Mouse (Mus musculus): ENCODE measurements around the gene Hist1h3d.
"Not testable (repeated sequence)": the region's sequence is repeated elsewhere in the genome, so short reads cannot be mapped to it uniquely, and the experiment has no call there.

Gene Hist1h3d

DNA sequence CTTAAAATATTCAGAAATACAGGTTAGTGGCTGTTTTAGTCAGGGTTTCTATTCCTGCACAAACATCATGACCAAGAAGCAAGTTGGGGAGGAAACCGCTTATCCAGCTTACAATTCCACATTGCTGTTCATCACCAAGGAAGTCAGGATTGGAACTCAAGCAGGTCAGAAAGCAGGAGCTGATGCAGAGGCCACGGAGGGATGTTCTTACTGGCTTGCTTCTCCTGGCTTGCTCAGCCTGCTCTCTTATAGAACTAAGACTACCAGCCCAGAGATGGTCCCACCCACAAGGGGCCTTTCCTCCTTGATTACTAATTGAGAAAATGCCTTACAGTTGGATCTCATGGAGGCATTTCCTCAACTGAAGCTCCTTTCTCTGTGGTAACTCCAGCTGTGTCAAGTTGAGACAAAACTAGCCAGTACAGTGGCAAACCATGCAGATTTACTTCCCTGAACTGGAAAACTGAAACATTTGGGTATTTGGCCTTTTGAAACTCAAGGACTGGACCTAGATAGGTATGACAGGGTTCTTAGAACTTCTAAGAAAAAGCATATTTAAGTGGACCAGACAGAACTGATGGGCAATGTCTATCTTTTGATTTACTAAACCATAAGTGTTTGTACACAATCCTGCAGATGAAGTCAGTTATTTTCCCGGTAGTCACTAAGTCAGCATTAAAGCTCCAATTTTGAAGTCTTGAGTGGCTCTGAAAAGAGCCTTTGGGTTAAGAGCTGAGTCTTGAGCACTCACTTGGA is 33.2 kb upstream of the Hist1h3d start:
- DNase-seq (ENCODE audit: low read depth, low spot score), result peak; percentile 22

DNA sequence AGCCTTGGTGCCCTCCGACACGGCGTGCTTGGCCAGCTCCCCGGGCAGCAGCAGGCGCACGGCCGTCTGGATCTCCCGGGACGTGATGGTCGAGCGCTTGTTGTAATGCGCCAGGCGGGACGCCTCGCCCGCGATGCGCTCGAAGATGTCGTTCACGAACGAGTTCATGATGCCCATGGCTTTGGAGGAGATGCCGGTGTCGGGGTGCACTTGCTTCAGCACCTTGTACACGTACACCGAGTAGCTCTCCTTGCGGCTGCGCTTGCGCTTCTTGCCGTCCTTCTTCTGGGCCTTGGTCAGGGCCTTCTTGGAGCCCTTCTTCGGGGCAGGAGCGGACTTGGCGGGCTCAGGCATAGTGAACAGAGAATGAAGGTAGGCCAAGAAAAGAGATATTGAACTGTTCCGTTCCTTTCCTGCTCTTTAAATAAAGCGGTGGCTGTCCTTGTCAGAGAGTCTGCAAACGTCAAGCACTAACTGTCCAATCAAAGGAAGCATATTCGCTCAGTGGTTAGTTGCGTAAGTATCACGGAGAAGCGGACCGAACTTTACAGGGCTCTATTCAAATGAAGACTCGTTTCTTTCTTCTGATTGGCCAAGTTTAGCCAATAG is 32.5 kb upstream of the Hist1h3d start, which contains the start of gene Hist1h2bh:
Gene Hist1h2bh (minus strand): TSS at position 394 of the 609 bp plus-strand sequence.
- peak; percentile 95 for DNase-seq (ENCODE audit: low read depth, low spot score)

DNA sequence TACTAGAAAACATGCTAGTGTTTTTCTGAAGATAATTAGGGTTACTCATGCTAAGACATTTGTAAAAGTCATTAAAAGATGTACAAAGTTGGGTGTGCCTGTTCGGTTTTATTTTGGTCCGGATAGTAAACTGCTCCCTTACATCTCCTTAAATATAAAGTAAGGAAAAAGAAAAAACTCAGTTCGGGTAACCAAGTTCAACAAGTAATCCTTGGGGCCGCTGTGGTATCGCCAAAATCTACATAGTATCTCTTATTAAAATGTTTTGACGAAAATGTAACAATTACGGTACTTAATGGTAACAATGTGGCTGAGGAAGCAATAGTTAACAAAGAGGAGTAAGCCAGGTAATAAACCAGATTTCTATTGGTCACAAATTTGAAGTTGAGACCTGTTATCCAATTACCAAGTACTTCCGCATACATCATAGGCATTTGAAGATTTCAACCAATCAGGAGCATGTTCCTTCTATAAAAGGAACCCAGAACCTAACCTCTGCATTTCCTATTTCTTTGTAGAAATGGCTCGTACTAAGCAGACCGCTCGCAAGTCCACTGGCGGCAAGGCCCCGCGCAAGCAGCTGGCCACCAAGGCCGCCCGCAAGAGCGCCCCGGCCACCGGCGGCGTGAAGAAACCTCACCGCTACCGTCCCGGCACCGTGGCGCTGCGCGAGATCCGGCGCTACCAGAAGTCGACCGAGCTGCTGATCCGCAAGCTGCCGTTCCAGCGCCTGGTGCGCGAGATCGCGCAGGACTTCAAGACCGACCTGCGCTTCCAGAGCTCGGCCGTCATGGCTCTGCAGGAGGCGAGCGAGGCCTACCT is 31.4 kb upstream of the Hist1h3d start, which contains the start of gene Hist1h3f:
Gene Hist1h3f (plus strand): TSS at position 88 of the 822 bp plus-strand sequence.
- DNase-seq (ENCODE audit: low read depth, low spot score), result peak; percentile 95

DNA sequence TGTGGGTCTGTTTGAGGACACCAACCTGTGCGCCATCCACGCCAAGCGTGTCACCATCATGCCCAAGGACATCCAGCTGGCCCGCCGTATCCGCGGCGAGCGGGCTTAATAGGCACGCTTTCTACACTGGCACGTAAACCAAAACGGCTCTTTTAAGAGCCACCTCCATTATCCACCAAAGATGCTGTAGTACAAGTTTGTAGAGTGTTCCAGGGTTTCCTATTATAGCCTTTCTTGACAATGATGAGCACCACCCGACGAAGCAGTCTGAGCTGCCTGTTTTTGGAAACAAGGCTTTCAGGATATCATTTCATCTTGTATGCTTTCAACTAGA is 30.8 kb upstream of the Hist1h3d start:
- DNase-seq (ENCODE audit: low read depth, low spot score), result peak; percentile 47

DNA sequence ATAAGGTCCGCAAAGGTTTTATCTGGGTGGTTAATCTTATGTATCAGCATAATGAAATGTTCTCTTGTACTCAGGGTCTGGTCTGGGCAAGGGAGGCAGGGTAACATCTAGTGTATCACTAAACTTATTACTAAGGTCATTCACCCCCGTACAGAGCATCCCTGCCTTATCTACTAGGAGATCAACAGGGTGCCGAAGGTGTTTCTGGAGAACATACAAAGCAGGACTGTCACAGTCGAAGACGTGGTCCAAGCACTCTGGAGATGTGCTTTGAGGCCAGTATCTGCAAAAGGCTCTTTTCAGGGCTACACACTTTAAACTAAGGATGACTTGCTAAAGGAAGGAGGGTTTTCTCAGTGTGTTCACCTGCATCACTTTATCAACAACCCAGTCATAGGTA is 28.9 kb upstream of the Hist1h3d start:
- DNase-seq (ENCODE audit: low read depth, low spot score), result no peak

DNA sequence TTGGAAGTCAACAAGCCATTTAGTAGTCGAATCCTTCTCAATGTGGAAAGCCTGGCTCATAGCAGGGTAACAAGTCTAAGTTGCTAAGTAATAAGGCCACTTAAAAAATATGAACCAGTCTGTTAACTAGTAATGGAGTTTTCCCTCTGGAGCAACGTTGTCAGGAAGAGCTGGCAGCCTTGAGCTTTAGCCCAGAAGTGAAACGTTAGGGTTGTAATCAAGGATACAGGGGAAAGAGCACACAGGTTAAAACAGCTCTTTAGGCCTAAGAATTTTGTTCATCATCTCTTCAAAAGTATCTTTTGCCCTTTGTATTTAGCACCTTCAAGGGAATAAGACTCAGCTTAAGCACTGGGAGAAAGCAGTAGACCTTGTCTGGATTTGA is 24.8 kb upstream of the Hist1h3d start:
- DNase-seq (ENCODE audit: low read depth, low spot score), result no peak

DNA sequence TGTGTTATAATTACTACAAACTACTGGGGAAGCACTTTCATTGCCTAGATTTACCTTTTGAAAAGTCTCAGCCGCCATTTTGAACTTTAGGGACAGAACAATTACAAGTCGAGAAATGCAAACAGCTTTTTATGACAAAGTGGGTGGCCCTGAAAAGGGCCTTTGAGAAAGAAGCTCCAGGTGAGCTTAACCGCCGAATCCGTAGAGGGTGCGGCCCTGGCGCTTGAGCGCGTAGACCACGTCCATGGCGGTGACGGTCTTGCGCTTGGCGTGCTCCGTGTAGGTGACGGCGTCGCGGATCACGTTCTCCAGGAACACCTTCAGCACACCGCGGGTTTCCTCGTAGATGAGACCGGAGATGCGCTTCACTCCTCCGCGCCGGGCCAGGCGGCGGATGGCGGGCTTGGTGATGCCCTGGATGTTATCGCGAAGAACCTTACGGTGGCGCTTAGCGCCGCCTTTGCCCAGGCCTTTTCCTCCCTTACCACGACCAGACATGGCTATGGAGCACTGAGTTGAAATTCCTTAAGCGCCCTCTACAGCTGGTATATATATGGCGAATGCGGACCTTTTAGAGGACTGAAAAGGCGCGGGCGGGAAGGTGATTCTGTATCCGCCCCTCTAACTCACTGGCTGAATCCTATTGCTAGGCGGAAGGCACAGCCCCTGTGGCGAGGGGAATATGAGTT is 24.3 kb upstream of the Hist1h3d start, which contains the start of gene Hist1h4f:
Gene Hist1h4f (minus strand): TSS at position 503 of the 689 bp plus-strand sequence.
- peak; percentile 89 for DNase-seq (ENCODE audit: low read depth, low spot score)

DNA sequence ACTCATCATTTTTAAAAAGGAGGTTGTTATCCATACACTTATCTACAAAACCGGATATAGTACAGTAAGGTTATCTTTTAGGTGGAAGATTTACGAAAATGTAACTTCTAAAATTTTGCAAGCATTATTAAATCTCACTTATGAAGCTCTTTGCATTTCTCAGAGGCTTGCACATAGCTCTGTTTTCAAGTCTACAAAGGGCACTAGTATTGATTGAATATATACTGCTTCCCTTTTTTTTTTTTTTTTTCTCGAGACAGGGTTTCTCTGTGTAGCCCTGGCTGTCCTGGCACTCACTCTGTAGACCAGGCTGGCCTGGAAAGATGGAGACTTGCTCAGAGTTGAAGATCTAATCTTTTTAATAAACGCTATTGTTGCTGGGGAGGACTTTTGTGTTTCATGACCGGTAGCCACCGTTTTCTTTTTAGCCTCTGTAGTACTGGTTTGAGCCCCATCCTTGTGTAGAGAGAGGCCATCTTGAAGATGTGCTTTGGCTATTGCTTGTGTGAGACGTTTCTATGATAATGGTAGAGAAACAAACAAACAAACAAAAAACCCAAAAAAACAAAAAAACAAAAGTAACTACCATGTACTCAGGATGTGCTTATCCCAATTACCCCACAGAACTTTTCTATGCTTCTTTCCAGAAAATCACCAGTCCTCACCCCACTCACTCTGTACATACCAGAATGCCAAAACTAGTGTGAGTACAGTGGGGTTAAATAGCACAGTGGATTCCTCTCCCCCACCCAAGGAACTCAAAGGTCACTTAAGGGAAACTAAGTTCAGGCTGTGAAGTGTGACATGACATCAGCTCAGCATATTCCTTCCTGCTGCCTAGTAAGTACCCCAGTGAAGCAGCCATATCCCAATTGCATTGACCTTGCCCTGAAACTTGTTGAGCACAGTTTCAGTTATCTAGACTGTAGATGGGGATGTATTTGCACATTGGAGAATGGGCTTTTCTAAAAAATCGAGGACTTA is 23.3 kb upstream of the Hist1h3d start:
- no peak for DNase-seq (ENCODE audit: low read depth, low spot score)

DNA sequence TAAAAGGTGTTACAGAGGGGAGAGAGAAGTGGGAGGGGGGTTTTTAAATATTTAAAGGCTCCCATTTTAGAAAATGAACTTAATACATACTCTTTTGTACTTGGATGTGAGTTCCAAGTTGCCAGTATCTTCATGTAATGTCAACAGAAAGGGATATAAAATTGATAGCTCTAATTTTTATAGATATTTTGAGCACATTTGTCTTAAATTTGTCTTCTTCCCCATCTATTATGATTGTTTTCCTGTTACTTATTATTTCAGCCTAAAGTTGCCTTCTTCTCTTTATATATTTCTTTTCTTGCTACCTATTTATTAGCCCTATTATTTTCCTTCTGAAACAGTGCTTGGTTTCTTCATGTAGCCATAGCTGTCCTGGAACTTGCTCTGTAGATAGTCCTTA is 22.6 kb upstream of the Hist1h3d start, which contains the start of gene Hist1h1d:
Gene Hist1h1d (plus strand): TSS at position 301 of the 400 bp plus-strand sequence.
- no peak for DNase-seq (ENCODE audit: low read depth, low spot score)

DNA sequence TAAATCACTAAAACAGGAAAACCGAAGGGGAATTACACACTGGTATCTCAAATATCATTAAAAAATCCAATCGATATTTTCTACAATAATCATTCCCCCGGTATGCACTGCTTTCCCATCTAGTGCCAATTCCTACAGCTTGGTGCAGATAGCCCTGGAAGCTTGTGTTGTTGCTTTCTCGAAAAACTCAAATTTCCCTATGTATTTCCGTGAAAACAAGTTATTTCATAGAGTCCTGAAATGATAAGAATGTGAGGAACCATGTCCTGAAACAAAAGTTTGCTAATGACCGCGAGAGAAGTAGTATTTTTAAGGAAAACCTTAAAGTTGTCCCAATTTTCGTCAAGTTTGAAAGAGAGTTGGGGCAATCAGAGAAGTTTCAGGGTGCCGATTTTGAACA is 21.2 kb upstream of the Hist1h3d start:
- DNase-seq (ENCODE audit: low read depth, low spot score), result no peak

DNA sequence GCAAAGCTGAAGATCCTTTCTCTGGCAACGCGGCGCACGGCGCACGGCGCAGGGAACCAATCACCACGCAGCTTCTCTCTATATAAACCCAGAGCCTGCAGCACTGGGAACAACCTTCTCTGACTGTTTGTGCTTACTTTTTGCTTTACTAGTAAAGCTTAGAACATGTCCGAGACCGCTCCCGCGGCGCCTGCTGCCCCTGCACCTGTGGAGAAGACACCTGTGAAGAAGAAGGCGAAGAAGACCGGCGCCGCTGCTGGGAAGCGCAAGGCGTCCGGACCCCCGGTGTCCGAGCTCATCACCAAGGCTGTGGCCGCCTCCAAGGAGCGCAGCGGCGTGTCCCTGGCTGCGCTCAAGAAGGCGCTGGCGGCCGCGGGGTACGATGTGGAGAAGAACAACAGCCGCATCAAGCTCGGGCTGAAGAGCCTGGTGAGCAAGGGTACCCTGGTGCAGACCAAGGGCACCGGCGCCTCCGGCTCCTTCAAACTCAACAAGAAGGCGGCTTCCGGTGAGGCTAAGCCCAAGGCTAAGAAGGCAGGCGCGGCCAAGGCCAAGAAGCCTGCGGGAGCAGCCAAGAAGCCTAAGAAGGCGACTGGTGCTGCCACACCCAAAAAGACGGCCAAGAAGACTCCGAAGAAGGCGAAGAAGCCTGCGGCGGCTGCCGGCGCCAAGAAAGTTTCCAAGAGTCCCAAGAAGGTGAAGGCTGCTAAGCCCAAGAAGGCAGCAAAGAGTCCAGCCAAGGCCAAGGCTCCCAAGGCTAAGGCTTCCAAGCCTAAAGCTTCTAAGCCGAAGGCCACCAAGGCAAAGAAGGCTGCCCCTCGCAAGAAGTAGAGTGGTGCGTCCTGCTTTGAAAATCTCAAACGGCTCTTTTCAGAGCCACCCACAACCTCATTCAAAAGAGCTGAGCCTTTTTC is 20.4 kb upstream of the Hist1h3d start:
- DNase-seq (ENCODE audit: low read depth, low spot score), result peak; percentile 81

DNA sequence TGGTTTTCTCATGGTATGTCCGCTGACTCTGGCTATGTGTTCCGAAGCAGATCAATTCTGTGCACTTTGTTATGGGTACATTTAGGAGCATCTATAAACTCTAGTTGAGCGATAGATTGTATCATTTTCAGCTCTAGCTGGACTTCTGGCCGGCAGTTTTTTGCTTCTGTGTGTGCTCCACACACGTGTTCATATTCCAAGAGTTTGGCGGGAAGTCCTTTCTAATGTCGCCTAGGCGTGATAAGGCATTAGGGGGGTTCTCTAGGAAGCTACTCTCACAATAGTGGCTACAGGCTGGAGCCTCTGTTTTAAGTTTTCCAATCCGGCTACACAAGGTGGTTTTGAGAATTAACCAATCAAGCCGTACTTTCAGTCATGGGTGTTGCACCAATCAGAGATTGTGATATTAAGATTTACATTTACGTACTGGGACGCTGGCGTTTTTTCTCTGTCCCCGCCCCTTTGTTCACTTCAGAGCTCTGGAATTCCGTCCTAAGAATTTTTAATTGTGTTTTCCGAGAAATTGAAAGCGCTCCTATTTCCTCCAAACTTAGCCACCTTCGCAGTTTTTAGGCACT is 19.6 kb upstream of the Hist1h3d start:
- DNase-seq (ENCODE audit: low read depth, low spot score), result peak; percentile 88

DNA sequence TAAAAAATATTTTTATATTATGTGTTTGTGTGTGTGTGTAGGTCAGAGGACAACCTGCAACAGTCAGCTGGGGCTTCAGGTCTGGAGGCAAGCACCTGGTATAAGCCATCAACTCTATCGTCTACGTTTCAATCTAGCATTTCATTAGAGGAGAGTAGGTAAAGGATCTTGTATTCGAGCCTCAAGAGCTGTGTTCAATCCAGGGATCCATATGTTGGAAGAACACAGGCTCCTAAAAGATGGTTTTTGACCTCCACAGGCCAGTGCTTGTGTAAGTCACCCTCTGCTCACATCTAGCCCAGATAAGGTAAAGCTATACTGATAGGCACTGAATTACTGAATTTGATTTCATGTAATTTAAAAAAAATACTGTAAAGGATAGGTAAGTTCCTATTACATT is 18.7 kb upstream of the Hist1h3d start:
- no peak for DNase-seq (ENCODE audit: low read depth, low spot score)

DNA sequence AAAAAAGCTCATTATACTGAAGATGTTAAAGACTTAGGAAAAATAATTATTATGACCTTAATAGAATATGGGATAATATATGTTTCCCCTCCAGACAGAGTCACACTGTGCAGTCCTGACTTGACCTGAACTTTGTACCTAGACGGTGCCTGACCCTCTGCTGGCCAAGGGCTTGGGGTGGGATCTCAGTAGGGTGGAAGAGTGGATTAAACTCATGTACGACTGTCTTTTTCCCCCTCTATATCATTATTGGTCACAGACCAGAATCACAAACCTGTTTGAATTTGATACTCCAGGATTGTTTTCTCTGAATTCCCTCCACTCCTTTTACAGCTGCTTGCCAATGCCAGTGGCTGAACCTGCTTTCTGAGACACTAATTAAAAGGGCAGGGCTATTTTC is 14.9 kb upstream of the Hist1h3d start:
- DNase-seq (ENCODE audit: low read depth, low spot score), result not testable (repeated sequence)

DNA sequence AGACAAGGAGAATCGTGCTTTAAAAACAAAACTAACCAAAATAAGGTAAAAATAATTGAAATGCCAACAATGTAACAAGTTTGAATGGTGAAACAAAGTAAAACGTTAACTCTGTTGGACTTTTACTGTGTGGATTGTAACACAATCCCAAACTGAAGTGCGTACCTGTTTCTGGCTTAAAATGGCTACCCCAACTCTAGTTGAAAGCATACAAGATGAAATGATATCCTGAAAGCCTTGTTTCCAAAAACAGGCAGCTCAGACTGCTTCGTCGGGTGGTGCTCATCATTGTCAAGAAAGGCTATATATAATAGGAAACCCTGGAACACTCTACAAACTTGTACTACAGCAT is 14.1 kb upstream of the Hist1h3d start:
- DNase-seq (ENCODE audit: low read depth, low spot score), result not testable (repeated sequence)

DNA sequence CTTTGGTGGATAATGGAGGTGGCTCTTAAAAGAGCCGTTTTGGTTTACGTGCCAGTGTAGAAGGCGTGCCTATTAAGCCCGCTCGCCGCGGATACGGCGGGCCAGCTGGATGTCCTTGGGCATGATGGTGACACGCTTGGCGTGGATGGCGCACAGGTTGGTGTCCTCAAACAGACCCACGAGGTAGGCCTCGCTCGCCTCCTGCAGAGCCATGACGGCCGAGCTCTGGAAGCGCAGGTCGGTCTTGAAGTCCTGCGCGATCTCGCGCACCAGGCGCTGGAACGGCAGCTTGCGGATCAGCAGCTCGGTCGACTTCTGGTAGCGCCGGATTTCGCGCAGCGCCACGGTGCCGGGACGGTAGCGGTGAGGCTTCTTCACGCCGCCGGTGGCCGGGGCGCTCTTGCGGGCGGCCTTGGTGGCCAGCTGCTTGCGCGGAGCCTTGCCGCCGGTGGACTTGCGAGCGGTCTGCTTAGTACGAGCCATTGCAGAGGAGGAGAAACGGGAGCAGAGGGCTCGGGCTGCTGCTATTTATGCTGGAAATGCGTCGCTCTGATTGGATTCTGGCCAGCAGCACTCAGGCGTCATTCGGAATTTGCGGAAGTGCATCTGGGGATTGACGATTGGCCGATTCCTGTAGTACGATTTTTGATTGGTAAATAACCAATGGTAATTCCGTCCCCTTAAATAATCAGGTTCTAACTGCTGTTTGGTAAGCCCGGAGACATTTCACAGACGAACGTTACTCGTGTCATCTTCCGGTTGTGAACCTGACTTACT is 13.5 kb upstream of the Hist1h3d start, which contains the start of gene Hist1h3e:
Gene Hist1h3e (minus strand): TSS at position 487 of the 777 bp plus-strand sequence.
- peak; percentile 97 for DNase-seq (ENCODE audit: low read depth, low spot score)

DNA sequence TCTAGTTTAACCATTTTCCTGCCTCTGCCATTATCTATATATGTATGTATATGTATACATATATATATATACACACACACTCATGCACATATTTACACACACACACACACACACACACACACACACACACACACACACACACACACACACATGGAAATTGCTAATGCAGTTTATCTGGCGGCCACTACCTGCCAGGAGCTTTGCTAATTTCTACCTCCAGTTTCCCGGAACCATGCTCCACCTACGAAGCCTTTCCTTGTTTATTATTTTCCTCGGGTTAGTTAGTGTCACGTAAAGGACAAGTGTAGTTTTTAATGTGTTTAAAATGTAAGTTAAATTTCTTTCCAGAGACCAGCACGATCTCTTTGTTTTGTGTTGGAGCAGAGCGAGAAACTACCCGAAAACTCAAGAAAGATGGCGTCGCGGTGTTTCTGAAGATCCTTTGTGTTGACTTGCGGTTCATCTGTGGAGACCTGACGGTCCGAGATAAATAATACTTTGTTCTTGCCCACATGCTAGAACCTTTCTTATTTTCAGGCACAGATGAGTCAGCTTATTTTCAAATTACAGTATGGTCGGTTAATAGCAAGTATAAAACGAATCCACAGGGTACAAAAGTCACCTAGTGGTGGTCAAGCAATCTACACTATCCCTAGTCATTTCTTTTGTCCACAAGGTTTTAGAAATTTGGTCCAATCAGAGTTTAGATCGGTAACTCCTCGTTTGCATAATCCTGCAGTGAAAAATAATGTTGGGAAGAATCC is 12.7 kb upstream of the Hist1h3d start:
- peak; percentile 67 for DNase-seq (ENCODE audit: low read depth, low spot score)

All from CD4-positive helper T cell, adult 2 months (primary cell).